Mouse (Mus musculus) cerebral cortex, adult 2 months (tissue): ENCODE results near the gene Nelfb.

Experiments used
- WGBS: fragments of 180-500 bp; shearing (Covaris S2); methylation state at CpG from one replicate; pipeline ENCODE4 v1.1.7; 2018; 5-methylcytosine and 5-hydroxymethylcytosine counted together

Nelfb gene

GRCm38 (mm10) chr2:25195211-25196156, 15.8 kb downstream of the Nelfb start:
- 52% methylated on average over 55 of the region's 55 CpGs for WGBS

- 84% methylated on average over 17 of the region's 17 CpGs for WGBS
Observed at GRCm38 (mm10) chr2:25194486-25195171, 16.7 kb downstream of the Nelfb start.

DNA sequence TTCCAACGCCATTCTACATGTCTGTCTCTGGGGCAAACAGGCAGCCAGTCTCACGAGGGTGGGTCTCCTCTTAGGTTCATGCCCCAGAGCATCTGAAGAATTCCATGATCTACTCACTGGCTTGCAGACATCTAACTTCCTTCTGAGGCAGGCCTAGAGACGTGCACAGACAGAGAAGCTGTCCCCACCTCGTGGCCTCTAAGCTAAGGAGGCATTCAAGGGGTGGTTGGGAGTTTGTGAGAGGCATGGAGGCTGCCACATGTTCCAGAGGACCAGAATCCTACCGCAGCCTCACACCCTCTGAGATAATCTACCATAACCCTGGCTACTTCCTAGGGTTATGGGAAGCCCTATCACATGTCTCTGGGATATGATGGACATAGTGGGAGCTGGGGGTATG, 17.3 kb downstream of the Nelfb start:
- 70% methylated on average over 5 of the region's 5 CpGs for WGBS

- 3% methylated on average over 6 of the region's 6 CpGs for WGBS
Observed at GRCm38 (mm10) chr2:25193330-25193770, 17.9 kb downstream of the Nelfb start.

DNA sequence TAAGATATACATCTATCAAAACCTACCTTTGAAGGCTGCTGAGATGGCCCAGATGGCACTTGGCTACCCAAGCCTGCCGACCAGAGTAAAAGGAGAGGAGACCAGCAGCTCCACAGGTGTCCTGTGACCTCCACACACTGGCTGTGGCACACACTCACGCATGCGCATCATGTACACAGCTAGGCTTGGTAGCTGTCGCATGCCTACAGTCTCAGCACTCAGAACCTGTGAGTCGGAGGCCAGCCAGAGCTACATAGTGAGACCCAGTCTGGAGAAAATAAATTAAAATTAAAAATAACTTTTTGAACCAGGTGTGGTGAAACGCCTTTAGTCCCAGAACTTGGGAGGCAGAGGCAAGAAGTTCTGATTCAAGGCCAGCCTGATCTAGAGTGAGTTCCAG, 23.4 kb downstream of the Nelfb start:
- 87% methylated on average over 6 of the region's 6 CpGs for WGBS

DNA sequence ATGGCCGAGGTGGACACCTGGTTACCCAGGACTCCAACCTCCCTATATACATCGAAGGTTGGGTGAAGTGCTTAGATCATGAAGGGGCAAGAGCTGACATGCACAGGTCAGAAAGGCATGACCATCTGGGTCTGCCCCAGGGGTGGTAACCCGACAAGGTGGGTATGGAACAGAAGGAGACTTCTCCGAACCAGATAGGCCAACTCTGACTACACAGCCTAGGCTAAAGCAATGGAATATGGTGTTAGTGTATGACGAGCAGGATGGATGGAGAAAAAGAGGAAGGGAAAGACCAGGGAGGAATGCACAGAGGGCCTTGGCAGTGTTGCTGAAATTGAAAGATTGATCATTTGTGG, 24.7 kb downstream of the Nelfb start:
- 56% methylated on average over 5 of the region's 5 CpGs for WGBS

- 5% methylated on average over 64 of the region's 64 CpGs for WGBS
Observed at GRCm38 (mm10) chr2:25185625-25186574, 25.4 kb downstream of the Nelfb start.

- WGBS: 86% methylated on average over 7 of the region's 7 CpGs
Observed at GRCm38 (mm10) chr2:25184496-25184895, 26.8 kb downstream of the Nelfb start.

- 64% methylated on average over 2 of the region's 2 CpGs for WGBS
Observed at GRCm38 (mm10) chr2:25183336-25183735, 28.0 kb downstream of the Nelfb start.

- WGBS: 40% methylated on average over 6 of the region's 6 CpGs
Observed at GRCm38 (mm10) chr2:25182664-25183063, 28.6 kb downstream of the Nelfb start.

DNA sequence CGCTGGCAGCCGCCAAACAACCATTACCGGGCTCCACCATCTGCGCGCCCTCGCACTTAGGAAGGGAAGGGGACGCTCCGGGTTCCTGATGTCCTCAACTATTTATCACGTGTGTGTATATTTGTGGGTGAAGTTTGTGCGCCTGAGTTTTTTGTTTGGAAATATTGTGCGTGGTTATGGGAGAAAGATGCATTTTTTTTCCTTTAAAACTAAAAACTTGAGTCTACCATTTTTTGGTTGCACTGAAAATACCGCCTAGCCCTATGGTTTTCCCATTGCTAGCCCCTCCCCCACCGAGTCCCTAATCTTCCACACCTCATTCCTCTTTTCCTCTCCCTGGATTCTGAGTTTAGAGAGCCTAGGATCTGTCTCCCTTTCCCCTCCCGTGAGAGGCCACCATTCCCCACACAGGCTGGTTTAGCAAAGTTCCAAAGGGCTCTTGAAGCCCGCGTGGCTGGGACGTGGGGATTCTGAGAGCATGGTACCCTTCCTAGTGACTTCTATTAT, 29.3 kb downstream of the Nelfb start:
- WGBS: 9% methylated on average over 17 of the region's 17 CpGs

DNA sequence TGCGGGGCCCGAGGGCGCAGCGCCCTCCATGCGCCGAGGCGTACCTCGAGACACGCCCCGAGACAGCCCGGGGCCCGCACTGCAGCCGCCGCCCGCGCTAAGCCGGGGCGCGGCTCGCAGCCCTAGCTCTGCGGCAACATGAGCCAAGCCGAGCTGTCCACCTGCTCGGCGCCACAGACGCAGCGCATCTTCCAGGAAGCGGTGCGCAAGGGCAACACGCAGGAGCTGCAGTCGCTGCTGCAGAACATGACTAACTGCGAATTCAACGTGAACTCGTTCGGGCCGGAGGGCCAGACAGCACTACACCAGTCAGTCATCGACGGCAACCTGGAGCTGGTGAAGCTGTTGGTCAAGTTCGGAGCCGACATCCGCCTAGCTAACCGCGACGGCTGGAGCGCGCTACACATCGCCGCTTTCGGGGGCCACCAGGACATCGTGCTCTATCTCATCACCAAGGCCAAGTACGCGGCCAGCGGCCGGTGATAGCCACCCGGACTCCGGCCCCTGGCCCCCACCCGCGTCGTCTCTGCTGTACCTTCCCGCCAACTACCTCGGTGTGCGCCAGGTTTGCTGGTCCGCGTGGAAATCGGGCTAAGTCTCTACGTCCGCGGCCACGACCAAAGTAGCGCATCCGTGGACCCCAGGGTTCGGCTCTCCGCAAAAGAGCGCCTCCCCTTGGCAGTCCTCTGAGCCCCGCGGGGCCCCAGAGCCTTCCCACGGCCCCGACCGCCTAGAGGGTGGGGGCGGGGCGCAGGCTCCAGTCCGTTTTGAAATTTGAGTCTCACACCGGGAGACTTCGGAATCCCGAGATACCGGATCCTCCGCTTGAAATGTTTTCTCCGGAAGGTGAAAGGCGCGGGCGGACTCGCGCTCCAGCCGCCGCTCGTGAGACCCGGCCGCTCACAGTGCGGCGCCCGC, 30.1 kb downstream of the Nelfb start:
- WGBS: under 1% methylated on average over 99 of the region's 100 CpGs

GRCm38 (mm10) chr2:25180478-25180903, 30.8 kb downstream of the Nelfb start, which contains the start of gene Nrarp:
Gene Nrarp (plus strand): TSS chr2:25180758.
- under 1% methylated on average over 35 of the region's 35 CpGs for WGBS

- WGBS: 51% methylated on average over 15 of the region's 15 CpGs
Observed at GRCm38 (mm10) chr2:25179566-25180217, 31.6 kb downstream of the Nelfb start.

DNA sequence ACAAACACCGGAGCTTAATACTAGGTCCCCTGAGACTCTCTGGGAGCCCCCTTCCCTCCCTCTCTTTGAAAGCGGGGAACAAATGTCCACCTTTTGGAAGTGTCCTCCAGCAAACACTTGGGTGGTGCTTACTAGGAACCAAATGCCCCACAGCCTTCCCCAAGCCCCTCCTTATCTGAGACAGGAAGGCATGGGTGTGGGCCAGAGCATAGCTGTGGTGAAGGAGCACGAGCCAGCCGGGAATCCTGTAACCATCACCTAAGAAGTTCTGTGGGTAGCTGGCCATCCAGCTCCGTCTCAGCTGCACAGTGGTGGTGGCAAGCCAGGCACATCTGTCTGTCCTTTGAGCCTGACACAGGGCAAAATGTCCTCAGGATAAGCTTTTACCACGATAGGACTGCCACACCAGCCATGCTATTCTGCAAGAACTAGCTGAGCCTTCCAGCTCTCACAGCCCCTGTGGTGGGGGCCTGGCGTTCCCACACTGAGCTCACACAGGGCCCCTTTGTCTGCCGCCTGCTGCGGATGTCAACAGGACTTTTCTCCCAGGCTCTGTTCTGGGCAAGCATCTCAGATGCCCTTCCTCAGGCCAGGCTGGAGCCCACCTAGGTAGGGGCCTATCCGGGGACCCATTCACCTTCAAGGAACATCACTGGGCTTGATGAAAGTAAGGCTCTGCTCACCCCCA, 32.9 kb downstream of the Nelfb start:
- WGBS: 54% methylated on average over 10 of the region's 10 CpGs

- WGBS: 24% methylated on average over 6 of the region's 6 CpGs
Observed at GRCm38 (mm10) chr2:25177685-25178084, 33.6 kb downstream of the Nelfb start.

DNA sequence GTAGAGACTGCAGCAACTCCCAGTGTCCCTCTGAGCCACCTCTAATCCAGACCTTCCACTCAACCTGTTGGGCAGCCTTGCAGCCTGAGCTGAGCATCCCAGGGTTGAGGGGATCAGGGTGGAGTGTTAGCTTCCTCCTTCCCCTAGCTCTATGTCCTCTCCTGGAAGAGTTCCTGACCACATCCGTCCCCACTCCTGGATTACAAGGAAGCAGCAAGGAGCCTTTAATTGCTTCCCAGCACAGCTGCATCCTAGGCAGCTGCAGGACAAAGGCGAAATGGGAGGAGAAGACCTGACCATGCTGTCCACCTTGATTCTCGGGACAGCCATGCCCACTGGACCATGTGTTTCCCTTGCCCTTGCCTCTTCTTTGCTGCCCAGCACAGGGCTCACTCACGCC, 34.2 kb downstream of the Nelfb start:
- 60% methylated on average over 4 of the region's 4 CpGs for WGBS

DNA sequence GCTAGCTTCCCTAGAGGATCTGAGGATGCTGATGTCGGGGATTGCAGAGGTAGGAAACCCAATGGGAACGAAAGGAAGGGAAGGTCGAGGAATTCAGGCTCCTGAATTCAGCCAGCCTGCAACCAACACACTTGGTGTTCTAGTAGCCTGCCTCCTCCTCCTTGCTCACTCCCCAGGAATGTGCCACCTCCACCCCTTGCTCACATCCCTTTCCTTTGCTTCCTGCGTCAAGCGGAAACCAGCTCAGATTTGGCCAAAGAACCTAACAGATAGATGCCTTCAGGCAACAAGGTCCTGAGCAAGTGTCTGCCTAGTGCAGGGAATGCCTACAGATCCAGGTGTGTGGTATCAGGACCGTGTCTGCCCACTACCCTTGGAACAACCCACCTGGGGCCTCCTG, 34.7 kb downstream of the Nelfb start:
- 49% methylated on average over 6 of the region's 6 CpGs for WGBS

GRCm38 (mm10) chr2:25175690-25176078, 35.6 kb downstream of the Nelfb start:
- 86% methylated on average over 4 of the region's 4 CpGs for whole genome bisulfite sequencing
